Mouse (Mus musculus) stomach, embryonic 14.5 days (tissue): ENCODE measurements at regions not wholly inside any gene's neighbourhood (a gene's known extent, or its start where the extent isn't known, plus 50 kb on each side); places are given as distances from the start of the nearest gene placed in this dataset.

Experiments used
- ATAC-seq: fragments of 200-750 bp; cut with Nextera tagmentation; 2 replicates; pipeline ENCODE4 v1.8.0; 2017; ENCODE audit warnings: low read depth, moderate TSS enrichment; ENCODE audit not compliant: insufficient number of reproducible peaks, insufficient read depth, low FRiP score
- H3K27ac ChIP-seq: fragments of 300-500 bp; sonication (generic); 2 replicates; pipeline ENCODE4 v1.5.1; 2014; ENCODE audit warnings: mild to moderate bottlenecking, low read length, moderate library complexity, mixed read lengths
- H3K27me3 ChIP-seq: fragments of 300-500 bp; sonication (generic); 2 replicates; pipeline ENCODE4 v1.6.1; 2014; ENCODE audit warnings: low read length, control low read depth, mixed read lengths; ENCODE audit not compliant: control insufficient read depth, insufficient read depth
- H3K36me3 ChIP-seq: fragments of 300-500 bp; sonication (generic); 2 replicates; pipeline ENCODE4 v1.6.1; 2014; ENCODE audit warnings: mild to moderate bottlenecking, control low read depth, low read length, moderate library complexity, mixed read lengths; ENCODE audit not compliant: control insufficient read depth, insufficient read depth
- H3K4me1 ChIP-seq: fragments of 300-500 bp; sonication (generic); 2 replicates; pipeline ENCODE4 v1.6.1; 2014; ENCODE audit warnings: low read length, control low read depth, mixed read lengths; ENCODE audit not compliant: control insufficient read depth, insufficient read depth
- H3K4me2 ChIP-seq: fragments of 300-500 bp; sonication (generic); replicated peaks from 2 replicates; pipeline ENCODE4 v1.6.1; 2014; ENCODE audit warnings: low read depth, low read length, control low read depth
- H3K4me3 ChIP-seq: fragments of 300-500 bp; sonication (generic); 2 replicates; pipeline ENCODE4 v1.5.1; 2014; ENCODE audit warnings: low read depth, low read length, control low read depth
- H3K9ac ChIP-seq: fragments of 300-500 bp; sonication (generic); replicated peaks from 2 replicates; pipeline ENCODE4 v1.6.1; 2014; ENCODE audit warnings: low read depth, mild to moderate bottlenecking, control low read depth, low read length, moderate library complexity, mixed read lengths
- H3K9me3 ChIP-seq: fragments of 300-500 bp; sonication (generic); 2 replicates; pipeline ENCODE4 v1.6.1; 2016; ENCODE audit warnings: low read depth, low read length, control low read depth; ENCODE audit not compliant: control insufficient read depth
- WGBS: fragments of 180-500 bp; shearing (Covaris S2); extraction: QIAGEN DNeasy Blood & Tissue Kit; methylation state at CpG from one replicate; pipeline ENCODE4 v1.1.7; 2014; 5-methylcytosine and 5-hydroxymethylcytosine counted together

- Histone ChIP-seq H3K4me3 (no peak overlapping the region), H3K27ac (no peak overlapping the region), H3K36me3 (no peaks in the 10 kb centered on the region), H3K27me3 (no peaks in the 10 kb centered on the region), H3K4me1 (no peaks in the 10 kb centered on the region), H3K9ac (no peak overlapping the region), H3K9me3 (no peaks in the 10 kb centered on the region), H3K4me2 (no peak overlapping the region)
- no peak for ATAC-seq
- 91% methylated on average over 10 of the region's 10 CpGs for WGBS
These were observed 110.2 kb upstream of the Nampt start for GRCm38 (mm10) chr12:32709188-32709587.

- H3K9me3 ChIP-seq: no peaks in the 10 kb centered on the region
- 46% methylated on average over 5 of the region's 5 CpGs for WGBS
- ATAC-seq: no peak
These were observed 102.0 kb upstream of the Nampt start for GRCm38 (mm10) chr12:32717129-32717921.

GRCm38 (mm10) chr12:32719203-32719602 is 100.1 kb upstream of the Nampt start:
- no peaks in the 10 kb centered on the region for H3K27me3 ChIP-seq
- no peak for ATAC-seq
- no peaks in the 10 kb centered on the region for H3K36me3 ChIP-seq
- no peak overlapping the region for H3K4me3 ChIP-seq
- H3K4me2 ChIP-seq: no peak overlapping the region
- no peak overlapping the region for H3K9ac ChIP-seq
- no peak overlapping the region for H3K27ac ChIP-seq
- 84% methylated on average over 4 of the region's 4 CpGs for WGBS
- no peaks in the 10 kb centered on the region for H3K9me3 ChIP-seq
- 0 out of 2 replicates have a peak, but pooled peaks cover 3% of the 10 kb centered on the region for H3K4me1 ChIP-seq

More at GRCm38 (mm10) chr12:32717129-32717921, 102.0 kb upstream of the Nampt start:
- no peak overlapping the region for H3K27ac ChIP-seq
- no peak overlapping the region for H3K9ac ChIP-seq
- no peak overlapping the region for H3K4me3 ChIP-seq
- no peaks in the 10 kb centered on the region for H3K27me3 ChIP-seq
- H3K4me1 ChIP-seq: 0 out of 2 replicates have a peak, but pooled peaks cover 3% of the 10 kb centered on the region
- H3K36me3 ChIP-seq: no peaks in the 10 kb centered on the region
- no peak overlapping the region for H3K4me2 ChIP-seq

- ATAC-seq: no peak
- no peak overlapping the region for H3K27ac ChIP-seq
- no peak overlapping the region for H3K4me2 ChIP-seq
- H3K9ac ChIP-seq: no peak overlapping the region
- H3K4me3 ChIP-seq: no peak overlapping the region
- H3K27me3 ChIP-seq: no peaks in the 10 kb centered on the region
- H3K36me3 ChIP-seq: no peaks in the 10 kb centered on the region
- H3K4me1 ChIP-seq: no peaks in the 10 kb centered on the region
- 59% methylated on average over 7 of the region's 7 CpGs for WGBS
- no peaks in the 10 kb centered on the region for H3K9me3 ChIP-seq
These were observed 94.7 kb upstream of the Nampt start for GRCm38 (mm10) chr12:32724451-32725188.

GRCm38 (mm10) chr12:32727539-32727938 is 91.8 kb upstream of the Nampt start:
- H3K27ac ChIP-seq: no peak overlapping the region
- WGBS: 81% methylated on average over 1 of the region's 1 CpGs
- no peaks in the 10 kb centered on the region for H3K36me3 ChIP-seq
- H3K9ac ChIP-seq: no peak overlapping the region
- no peak for ATAC-seq
- H3K4me1 ChIP-seq: no peaks in the 10 kb centered on the region
- no peak overlapping the region for H3K4me3 ChIP-seq
- H3K27me3 ChIP-seq: no peaks in the 10 kb centered on the region
- no peak overlapping the region for H3K4me2 ChIP-seq
- H3K9me3 ChIP-seq: no peaks in the 10 kb centered on the region

- no peak overlapping the region for H3K9ac ChIP-seq
- H3K27ac ChIP-seq: no peak overlapping the region
- H3K4me3 ChIP-seq: no peak overlapping the region
- no peaks in the 10 kb centered on the region for H3K27me3 ChIP-seq
- no peaks in the 10 kb centered on the region for H3K4me1 ChIP-seq
- 66% methylated on average over 10 of the region's 10 CpGs for WGBS
- H3K4me2 ChIP-seq: no peak overlapping the region
- no peak for ATAC-seq
- no peaks in the 10 kb centered on the region for H3K9me3 ChIP-seq
- H3K36me3 ChIP-seq: no peaks in the 10 kb centered on the region
These were observed 90.9 kb upstream of the Nampt start for GRCm38 (mm10) chr12:32728425-32728824.

GRCm38 (mm10) chr12:32735224-32735623 is 84.1 kb upstream of the Nampt start:
- no peak for ATAC-seq
- H3K4me3 ChIP-seq: no peak overlapping the region
- no peaks in the 10 kb centered on the region for H3K4me1 ChIP-seq
- H3K4me2 ChIP-seq: no peak overlapping the region
- WGBS: 78% methylated on average over 2 of the region's 2 CpGs
- H3K27me3 ChIP-seq: no peaks in the 10 kb centered on the region
- no peaks in the 10 kb centered on the region for H3K36me3 ChIP-seq
- H3K27ac ChIP-seq: no peak overlapping the region
- no peaks in the 10 kb centered on the region for H3K9me3 ChIP-seq
- no peak overlapping the region for H3K9ac ChIP-seq

- H3K4me1 ChIP-seq: no peaks in the 10 kb centered on the region
- H3K9me3 ChIP-seq: no peaks in the 10 kb centered on the region
- H3K4me2 ChIP-seq: no peak overlapping the region
- H3K9ac ChIP-seq: no peak overlapping the region
- ATAC-seq: no peak
- no peaks in the 10 kb centered on the region for H3K36me3 ChIP-seq
- H3K4me3 ChIP-seq: no peak overlapping the region
- H3K27me3 ChIP-seq: no peaks in the 10 kb centered on the region
- H3K27ac ChIP-seq: no peak overlapping the region
These were observed 77.9 kb upstream of the Nampt start for GRCm38 (mm10) chr12:32741465-32741864.
